Mouse (Mus musculus) liver, postnatal 0 days (tissue): ENCODE measurements at regions not wholly inside any gene's neighbourhood (a gene's known extent, or its start where the extent isn't known, plus 50 kb on each side); places are given as distances from the start of the nearest gene placed in this dataset.

Source experiments
- CTCF ChIP-seq: sonication (generic); IDR thresholded peaks from 2 replicates; pipeline ENCODE4 v1.5.1; 2016; ENCODE audit warnings: antibody characterized with exemption, low read depth
- EP300 ChIP-seq: IDR thresholded peaks from 2 replicates; pipeline ENCODE4 v1.6.1; 2016; ENCODE audit warnings: antibody characterized with exemption, low read depth, mild to moderate bottlenecking

GRCm38 (mm10) chr3:103464729-103465128, 110.3 kb upstream of the Syt6 start:
- TF ChIP-seq CTCF (no peak), EP300 (no peak)
